Mouse (Mus musculus) cerebellum, postnatal 14 days (tissue): ENCODE results near the gene Tmem135.

Source experiments
- DNase-seq, 2 experiments: peaks; one replicate each; pipeline ENCODE4 v3.0.0; 2021; ENCODE audit warnings: mixed read lengths in 2 of 2

The Tmem135 gene

GRCm38 (mm10) chr7:89416027-89416426, 12.0 kb upstream of the Tmem135 start:
- no peak for DNase-seq

GRCm38 (mm10) chr7:89412094-89412493, 8.1 kb upstream of the Tmem135 start:
- no peak for DNase-seq

- DNase-seq = no peak
These were observed 7.3 kb upstream of the Tmem135 start for GRCm38 (mm10) chr7:89411346-89411745.

- DNase-seq = no peak
These were observed 6.3 kb upstream of the Tmem135 start for GRCm38 (mm10) chr7:89410294-89410693.

- no peak for DNase-seq
These were observed 3.3 kb upstream of the Tmem135 start for GRCm38 (mm10) chr7:89407006-89407940.

- DNase-seq = no peak
These were observed 2.0 kb upstream of the Tmem135 start for GRCm38 (mm10) chr7:89406011-89406410.

GRCm38 (mm10) chr7:89404734-89405440, 865 bp upstream of the Tmem135 start:
- peak; percentile 24 for DNase-seq

GRCm38 (mm10) chr7:89403053-89403972, 709 bp downstream of the Tmem135 start:
- peak; percentile 76 to 78 for DNase-seq

GRCm38 (mm10) chr7:89401936-89402335, 2.1 kb downstream of the Tmem135 start:
- no peak for DNase-seq

GRCm38 (mm10) chr7:89401136-89401858, 2.7 kb downstream of the Tmem135 start:
- DNase-seq = no peak

- DNase-seq = no peak
These were observed 3.3 kb downstream of the Tmem135 start for GRCm38 (mm10) chr7:89400721-89401120.

GRCm38 (mm10) chr7:89397837-89398534, 6.0 kb downstream of the Tmem135 start:
- DNase-seq = no peak

GRCm38 (mm10) chr7:89396386-89396785, 7.6 kb downstream of the Tmem135 start:
- DNase-seq = no peak

- DNase-seq = no peak
These were observed 8.6 kb downstream of the Tmem135 start for GRCm38 (mm10) chr7:89395399-89395798.

- no peak for DNase-seq
These were observed 11.2 kb downstream of the Tmem135 start for GRCm38 (mm10) chr7:89392825-89393224.

GRCm38 (mm10) chr7:89392388-89392787, 11.6 kb downstream of the Tmem135 start:
- DNase-seq = no peak

- DNase-seq = no peak
These were observed 12.2 kb downstream of the Tmem135 start for GRCm38 (mm10) chr7:89391831-89392230.

- no peak for DNase-seq
These were observed 12.7 kb downstream of the Tmem135 start for GRCm38 (mm10) chr7:89391281-89391680.

GRCm38 (mm10) chr7:89390660-89391059, 13.4 kb downstream of the Tmem135 start:
- DNase-seq = no peak

GRCm38 (mm10) chr7:89388981-89389380, 15.0 kb downstream of the Tmem135 start:
- no peak for DNase-seq

GRCm38 (mm10) chr7:89382892-89383291, 21.1 kb downstream of the Tmem135 start:
- no peak for DNase-seq
